Mouse (Mus musculus) embryonic fibroblast, embryonic 13.5 days (primary cell): Measurements from ENCODE around the gene Rhd.

Source experiments
- CTCF ChIP-seq: IDR thresholded peaks from 2 replicates; pipeline ENCODE4 v1.5.1; 2011; ENCODE audit warnings: mild to moderate bottlenecking, control low read depth, low read length, moderate library complexity, borderline replicate concordance; ENCODE audit not compliant: insufficient read depth
- POLR2A ChIP-seq: IDR thresholded peaks from 2 replicates; pipeline ENCODE4 v1.6.1; 2011; ENCODE audit warnings: low read depth, mild to moderate bottlenecking, control low read depth, low read length, moderate library complexity

GRCm38 (mm10) chr4:134871950-134872349 is 7.6 kb downstream of the Rhd start:
- no peak for TF ChIP-seq CTCF
- no peak for TF ChIP-seq POLR2A
